Mouse (Mus musculus): ENCODE measurements around the gene Cdrt4.

- TF ChIP-seq CTCF (IDR thresholded peaks at IDR 0.05; ENCODE audit: control insufficient read depth, insufficient read depth, insufficient read length) = no peak
- no peak for TF ChIP-seq MYOD1 (IDR thresholded peaks at IDR 0.05; ENCODE audit: control insufficient read depth, insufficient read length, low read depth)
- no peak for TF ChIP-seq MYOG (IDR thresholded peaks at IDR 0.05; ENCODE audit: control insufficient read depth, extremely low read depth, insufficient read length)
- peak; percentile 34 for TF ChIP-seq USF1 (IDR thresholded peaks at IDR 0.05; ENCODE audit: low read depth)
- TF ChIP-seq CEBPB (IDR thresholded peaks at IDR 0.05; ENCODE audit: low read depth) = no peak
Measured at GRCm38 (mm10) chr11:62986578-62986977, 35.6 kb downstream of the Cdrt4 start.

All from C2C12 (cell line).